Mouse (Mus musculus): ENCODE results near the gene Gxylt1.

- TF ChIP-seq CTCF (IDR thresholded peaks at IDR 0.05; ENCODE audit: control insufficient read depth, insufficient read depth, insufficient replicate concordance, low read depth, low read length) (no peak), POLR2A (IDR thresholded peaks at IDR 0.05; ENCODE audit: control insufficient read depth, low read depth, low read length) (no peak)
Observed at GRCm38 (mm10) chr15:93263566-93263965, 11.4 kb downstream of the Gxylt1 start.
